Mouse (Mus musculus): ENCODE data around the gene Gm6358.
"Not testable (repeated sequence)": the region's sequence is repeated elsewhere in the genome, so short reads cannot be mapped to it uniquely, and the experiment has no call there.

Gene Gm6358

DNA sequence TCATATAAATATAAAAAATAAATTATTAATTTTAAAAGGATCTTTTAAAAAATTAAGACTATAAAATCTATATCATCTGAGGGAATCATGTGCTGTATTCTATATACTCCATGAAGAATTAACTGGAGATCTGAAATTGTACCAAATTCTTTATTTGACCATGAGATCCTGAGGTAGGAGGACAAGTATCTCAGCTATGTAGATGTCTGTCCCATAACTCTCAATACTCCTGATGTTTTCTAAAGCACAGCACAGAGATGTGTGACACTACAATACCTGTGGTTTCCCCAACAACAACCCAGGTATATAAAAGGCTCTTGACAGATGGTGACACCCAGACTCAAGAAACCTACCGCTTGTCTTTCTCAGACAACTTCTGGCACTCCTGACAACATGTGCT, at the start of gene Gm6358:
Gene Gm6358 (plus strand): TSS at position 301 of the 400 bp plus-strand sequence.
- no peak for DNase-seq (ENCODE audit: extremely low read depth, low read depth)

DNA sequence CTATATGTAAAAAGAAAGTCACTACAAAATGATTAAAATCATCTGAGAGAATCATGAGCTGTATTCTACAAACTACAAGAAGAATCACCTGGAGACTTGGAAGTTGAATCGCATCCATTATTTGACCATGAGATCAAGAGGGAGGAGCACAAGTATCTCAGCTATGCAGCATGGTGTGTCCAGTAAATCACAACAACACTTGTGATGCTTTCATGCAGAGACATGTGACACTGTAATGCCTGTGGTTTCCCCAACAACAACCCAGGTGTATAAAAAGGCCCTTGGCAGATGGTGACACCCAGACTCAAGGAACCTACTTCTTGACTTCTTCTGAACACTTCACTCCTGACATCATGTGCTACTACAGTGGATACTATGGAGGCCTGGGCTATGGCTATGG, 10.1 kb downstream of the Gm6358 start, which contains the start of gene Gm10061:
Gene Gm10061 (plus strand): TSS at position 301 of the 400 bp plus-strand sequence.
- DNase-seq (ENCODE audit: extremely low read depth, low read depth): no peak

DNA sequence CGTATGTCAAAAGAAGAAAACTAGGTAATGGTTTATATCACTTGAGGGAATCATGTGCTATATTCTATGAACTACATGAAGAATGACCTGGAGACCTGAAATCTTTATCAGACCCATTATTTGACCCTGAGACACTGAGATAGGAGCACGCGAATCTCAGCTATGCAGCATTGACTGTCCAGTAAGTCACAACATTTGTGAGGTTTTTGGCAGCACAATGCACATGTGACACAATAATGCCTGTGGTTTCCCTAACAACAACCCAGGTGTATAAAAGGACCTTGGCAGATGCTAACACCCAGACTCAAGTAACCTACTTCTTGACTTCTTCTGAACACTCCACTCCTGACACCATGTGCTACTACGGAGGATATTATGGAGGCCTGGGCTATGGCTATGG, 17.0 kb downstream of the Gm6358 start, which contains the start of gene Gm9789:
Gene Gm9789 (plus strand): TSS at position 301 of the 400 bp plus-strand sequence.
- DNase-seq (ENCODE audit: extremely low read depth, low read depth): no peak

DNA sequence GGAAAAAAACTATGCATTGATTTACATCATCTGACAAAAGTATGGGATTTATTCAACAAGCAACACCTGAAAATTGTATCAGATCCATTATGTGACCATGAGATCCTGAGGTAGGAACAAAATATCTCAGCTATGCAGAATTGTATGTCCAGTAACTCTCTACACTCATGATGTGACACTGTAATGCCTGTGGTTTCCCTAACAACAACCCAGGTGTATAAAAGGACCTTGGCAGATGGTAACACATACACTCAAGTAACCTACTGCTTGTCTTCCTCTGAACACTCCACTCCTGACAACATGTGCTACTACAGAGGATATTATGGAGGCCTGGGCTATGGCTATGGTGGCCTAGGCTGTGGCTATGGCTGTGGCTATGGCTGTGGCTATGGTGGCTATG, 28.5 kb downstream of the Gm6358 start, which contains the start of gene Gm7735:
Gene Gm7735 (plus strand): TSS at position 301 of the 400 bp plus-strand sequence.
- not testable (repeated sequence) for DNase-seq (ENCODE audit: extremely low read depth, low read depth)

DNA sequence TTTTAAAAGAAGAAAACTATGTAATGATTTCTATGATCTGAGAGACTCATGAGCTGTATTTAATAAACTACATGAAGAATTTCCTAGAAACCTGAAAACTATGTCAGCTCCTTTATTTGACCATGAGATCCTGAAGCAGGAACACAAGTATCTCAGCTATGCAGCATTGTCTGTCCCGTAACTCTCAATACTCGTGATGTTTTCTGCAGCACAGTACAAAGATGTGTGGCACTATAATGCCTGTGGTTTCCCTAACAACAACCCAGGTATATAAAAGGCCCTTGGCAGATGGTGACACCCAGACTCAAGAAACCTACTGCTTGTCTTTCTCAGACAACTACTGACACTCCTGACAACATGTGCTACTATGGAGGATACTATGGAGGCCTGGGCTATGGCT, 33.8 kb downstream of the Gm6358 start, which contains the start of gene 1110057P08Rik:
Gene 1110057P08Rik (plus strand): TSS at position 301 of the 400 bp plus-strand sequence.
- no peak for DNase-seq (ENCODE audit: extremely low read depth, low read depth)

DNA sequence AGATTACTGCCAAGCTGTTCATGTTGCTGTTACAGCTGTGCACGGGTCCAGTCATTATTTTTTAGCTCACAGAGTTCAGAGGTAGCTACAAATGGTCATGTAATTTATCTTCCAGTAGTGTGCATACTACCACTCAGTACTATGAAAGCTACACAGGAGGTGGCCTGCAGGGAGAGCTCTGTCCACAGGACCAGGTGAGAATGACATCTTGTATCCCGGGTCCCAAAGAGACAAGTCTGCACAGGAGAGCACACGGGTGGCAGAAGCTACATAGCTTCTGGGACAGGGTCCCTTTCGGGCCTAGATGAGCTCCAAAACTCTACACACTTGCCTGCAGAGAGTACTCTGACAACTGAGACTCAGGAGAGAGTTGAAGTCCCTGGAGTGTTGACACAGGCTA, 48.0 kb downstream of the Gm6358 start:
- no peak for DNase-seq (ENCODE audit: extremely low read depth, low read depth)

Data from MEL-GATA-1-ER (cell line).